Mouse (Mus musculus): ENCODE results near the gene Usp47. TPM values are rescaled to one million over a fixed set of nuclear protein-coding genes. Genes with fewer than 3 reads are reported as not detected.
A peak's percentile ranks its signal among the peaks of the same experiment; 100 is the strongest.
"Not testable (repeated sequence)": the region's sequence is repeated elsewhere in the genome, so short reads cannot be mapped to it uniquely, and the experiment has no call there.

Gene Usp47
- total RNA-seq, 4 experiments from 2014 or later: 82.4 to 97.0 (median 88.2) TPM

DNA sequence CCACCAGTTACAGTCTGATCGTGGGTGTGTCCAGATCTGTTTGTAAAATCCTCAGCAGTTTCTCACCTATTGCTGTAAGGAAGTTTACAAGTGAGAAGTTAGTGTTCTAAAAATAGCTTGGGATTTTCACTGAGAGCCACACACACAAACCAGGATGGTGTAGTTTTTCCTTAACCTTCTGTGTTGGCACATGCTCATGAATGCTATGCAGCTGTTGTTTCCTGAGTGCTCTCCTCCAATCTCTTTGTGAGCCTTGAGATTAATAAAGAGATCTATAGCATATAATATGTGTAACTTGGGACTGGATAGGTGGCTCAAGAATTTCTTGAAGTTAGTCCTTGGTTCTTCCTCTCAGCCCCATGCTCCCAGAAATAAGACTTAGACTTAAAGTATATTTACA, 13.3 kb downstream of the Usp47 start:
- DNase-seq (ENCODE audit: low spot score): no peak

GRCm38 (mm10) chr7:112040271-112040670, 17.0 kb downstream of the Usp47 start:
- DNase-seq (ENCODE audit: low spot score): no peak

DNA sequence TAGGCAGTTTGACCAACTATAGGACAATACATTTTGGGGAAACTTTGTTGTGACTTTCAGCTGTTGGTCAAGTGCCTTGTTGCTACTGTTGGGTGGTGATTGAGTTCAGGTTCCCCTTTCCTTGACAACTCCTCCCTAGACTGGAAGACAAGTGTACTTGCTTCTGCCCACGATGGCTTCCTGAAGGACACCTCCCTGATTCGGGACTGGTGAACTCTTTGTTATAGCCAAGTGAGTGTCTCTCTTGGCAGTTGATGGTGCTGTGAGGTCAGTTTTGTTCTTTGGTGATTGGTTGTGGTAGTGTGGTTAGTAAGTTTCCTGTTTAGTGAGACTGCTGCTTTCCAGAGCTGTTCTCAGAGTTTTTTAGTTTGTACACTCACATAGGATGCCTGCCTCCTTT, 19.5 kb downstream of the Usp47 start:
- DNase-seq (ENCODE audit: low spot score): no peak

- DNase-seq (ENCODE audit: low spot score): no peak
Measured at GRCm38 (mm10) chr7:112045249-112045648, 21.9 kb downstream of the Usp47 start.

DNA sequence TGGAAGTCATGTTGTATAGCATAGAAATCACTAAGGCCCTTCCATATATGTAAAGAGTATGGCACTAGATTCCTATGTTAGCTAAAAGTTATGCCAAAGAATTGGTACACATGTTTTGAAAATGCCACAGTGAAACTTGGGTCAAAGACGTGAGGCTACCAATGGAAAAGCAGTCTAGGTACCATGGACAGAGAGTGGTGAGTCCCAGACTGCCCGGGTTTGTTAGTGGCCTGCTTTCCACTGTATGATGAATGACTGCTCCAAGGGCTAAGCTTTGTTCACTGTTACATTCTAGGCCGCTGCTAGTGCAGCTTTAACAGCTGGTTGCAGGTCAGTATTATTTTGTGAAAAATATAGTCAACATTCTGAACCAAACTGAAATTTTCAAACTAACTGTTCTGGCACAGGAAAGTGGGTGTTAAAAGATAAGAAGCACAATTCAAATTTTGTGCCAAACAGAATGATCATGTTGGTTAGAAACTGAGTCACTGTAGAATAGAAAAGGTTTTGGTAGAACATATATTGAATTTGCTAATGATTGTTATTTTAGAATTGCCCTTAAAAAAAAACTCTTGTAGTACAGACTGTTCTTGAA, 22.6 kb downstream of the Usp47 start:
- DNase-seq (ENCODE audit: low spot score): no peak

- DNase-seq (ENCODE audit: low spot score): no peak
Measured at GRCm38 (mm10) chr7:112048643-112049042, 25.3 kb downstream of the Usp47 start.

- no peak for DNase-seq (ENCODE audit: low spot score)
Measured at GRCm38 (mm10) chr7:112053667-112054066, 30.4 kb downstream of the Usp47 start.

DNA sequence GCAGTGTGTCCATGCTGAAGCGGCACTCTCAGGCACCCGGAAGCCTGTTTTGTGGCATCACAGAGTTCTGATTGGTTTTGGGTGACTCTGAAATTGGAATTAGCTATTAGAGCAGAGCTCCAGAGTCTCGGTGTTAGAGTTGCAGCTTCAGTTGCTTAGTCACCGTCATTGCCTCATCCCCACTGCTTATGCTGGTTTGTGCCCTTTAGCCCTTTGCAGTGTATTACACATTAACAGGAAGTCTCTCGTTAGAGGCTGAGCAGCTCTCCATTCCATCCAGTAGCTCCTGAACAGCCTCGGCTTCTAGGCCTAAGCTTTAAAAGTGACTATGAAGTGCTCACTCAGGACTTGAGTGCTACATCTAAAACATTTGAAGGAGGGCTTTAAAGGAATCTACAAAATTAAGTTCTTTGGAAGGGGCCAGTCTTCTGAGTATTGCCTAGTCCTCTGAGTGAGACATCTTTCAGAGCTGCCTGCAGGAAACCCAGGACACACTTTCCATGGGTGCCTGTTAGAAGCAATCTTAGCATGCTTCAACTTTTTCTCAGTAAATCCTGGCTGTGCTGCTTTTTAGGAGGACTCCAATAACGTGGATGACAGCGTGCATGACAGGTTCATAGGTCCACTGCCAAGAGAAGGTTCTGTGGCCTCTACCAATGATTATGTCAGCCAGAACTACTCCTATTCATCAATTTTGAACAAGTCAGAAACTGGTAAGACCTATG, 32.8 kb downstream of the Usp47 start:
- DNase-seq (ENCODE audit: low spot score): no peak

DNA sequence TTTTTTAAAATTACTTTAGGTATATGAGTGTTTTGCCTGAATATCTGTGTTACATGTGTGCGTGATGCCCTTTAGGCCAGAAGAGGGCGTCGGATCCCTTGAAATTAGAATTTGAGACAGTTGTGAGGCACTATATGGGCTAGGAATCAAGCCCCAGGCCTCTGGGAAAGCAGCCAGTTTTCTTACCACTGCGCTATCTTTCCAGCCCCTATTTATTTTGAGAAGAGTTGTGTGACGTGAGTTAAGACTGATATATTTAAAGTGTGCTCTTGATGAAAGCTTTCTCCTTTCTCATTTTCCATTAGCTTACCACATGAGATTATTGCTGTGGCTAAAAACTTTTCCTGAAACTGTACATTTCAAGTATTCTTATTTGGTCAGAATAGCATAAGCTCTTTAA, 51.6 kb downstream of the Usp47 start:
- no peak for DNase-seq (ENCODE audit: low spot score)

DNA sequence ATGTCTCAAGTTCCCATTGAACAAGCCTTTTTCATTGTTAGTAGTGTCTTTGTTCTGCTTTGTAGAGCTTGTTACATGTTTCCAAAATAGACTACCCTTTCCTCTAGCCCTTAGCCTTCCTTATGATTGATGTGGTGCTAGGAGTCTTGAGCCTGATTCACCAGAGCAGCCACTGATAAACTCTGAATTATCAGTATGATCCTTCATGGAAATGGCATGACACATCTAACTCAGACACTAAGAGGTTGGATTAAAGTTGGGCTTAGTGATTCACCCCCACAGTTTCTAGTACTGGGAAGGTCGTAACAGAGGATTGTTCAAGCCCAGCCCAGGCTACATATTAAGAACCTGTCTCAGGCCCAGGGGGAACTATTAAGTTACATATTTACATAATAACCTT, 59.3 kb downstream of the Usp47 start:
- DNase-seq (ENCODE audit: low spot score): no peak

GRCm38 (mm10) chr7:112084222-112084621, 60.9 kb downstream of the Usp47 start:
- no peak for DNase-seq (ENCODE audit: low spot score)

DNA sequence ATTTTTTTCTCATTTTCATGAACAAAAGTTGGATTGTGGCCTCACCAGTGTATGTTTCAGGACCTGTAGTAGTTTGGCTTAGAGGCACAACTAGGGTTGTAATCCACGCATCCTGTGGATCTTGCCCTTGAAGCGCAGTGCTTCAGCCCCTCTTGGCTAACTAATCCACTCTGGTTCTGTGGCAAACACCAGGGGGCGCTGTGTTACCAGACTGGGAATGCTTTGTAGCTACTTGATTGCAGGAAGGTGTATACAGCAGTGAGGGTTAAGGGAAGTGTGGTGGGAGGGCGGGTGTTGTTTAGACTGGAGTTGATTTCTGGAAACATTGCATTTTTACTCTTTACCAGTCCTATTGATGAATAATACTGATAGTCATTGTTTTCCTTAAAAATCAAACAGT, 61.8 kb downstream of the Usp47 start:
- peak; percentile 79 for DNase-seq (ENCODE audit: low spot score)

GRCm38 (mm10) chr7:112086186-112086585, 62.9 kb downstream of the Usp47 start:
- DNase-seq (ENCODE audit: low spot score): no peak

- DNase-seq (ENCODE audit: low spot score): not testable (repeated sequence)
Measured at GRCm38 (mm10) chr7:112094923-112095322, 71.6 kb downstream of the Usp47 start.

- DNase-seq (ENCODE audit: low spot score): no peak
Measured at GRCm38 (mm10) chr7:112100887-112101286, 77.6 kb downstream of the Usp47 start.

- no peak for DNase-seq (ENCODE audit: low spot score)
Measured at GRCm38 (mm10) chr7:112102933-112103332, 79.6 kb downstream of the Usp47 start.

DNA sequence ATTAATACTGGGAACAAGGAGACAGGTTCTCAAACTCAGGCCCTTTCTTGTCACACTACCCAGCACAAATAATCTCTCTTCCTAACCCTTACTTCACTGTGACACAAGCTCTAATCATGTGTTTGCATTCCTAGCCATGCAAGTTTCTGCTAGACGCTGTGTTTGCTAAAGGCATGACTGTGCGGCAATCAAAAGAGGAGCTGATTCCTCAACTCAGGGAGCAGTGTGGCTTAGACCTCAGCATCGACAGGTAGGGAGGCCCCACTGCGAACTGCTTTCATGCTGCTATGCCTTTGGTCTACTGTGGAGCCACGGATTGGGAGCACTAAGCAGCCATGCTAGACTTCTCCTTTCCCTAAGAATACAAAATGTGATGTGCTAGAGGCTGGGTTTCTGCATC, 80.5 kb downstream of the Usp47 start:
- DNase-seq (ENCODE audit: low spot score): no peak

DNA sequence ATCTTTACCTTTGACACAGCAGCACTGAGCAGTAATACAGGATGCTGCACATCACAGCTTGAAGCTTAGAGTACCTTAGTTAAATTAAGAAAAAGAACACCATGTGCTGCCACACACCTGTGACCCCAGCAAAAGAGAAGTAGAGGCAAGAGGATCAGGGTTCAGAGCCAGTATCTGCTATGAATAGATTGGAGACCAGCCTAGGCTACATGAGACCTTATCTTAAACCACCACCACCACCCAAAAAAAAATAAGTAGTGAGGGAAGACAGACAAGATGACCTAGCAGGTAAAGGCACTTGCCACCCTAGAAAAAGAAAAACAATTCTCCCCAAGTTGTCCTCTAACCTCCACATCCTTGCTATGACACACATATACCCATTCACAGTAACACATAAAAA, 85.5 kb downstream of the Usp47 start:
- DNase-seq (ENCODE audit: low spot score): no peak

DNA sequence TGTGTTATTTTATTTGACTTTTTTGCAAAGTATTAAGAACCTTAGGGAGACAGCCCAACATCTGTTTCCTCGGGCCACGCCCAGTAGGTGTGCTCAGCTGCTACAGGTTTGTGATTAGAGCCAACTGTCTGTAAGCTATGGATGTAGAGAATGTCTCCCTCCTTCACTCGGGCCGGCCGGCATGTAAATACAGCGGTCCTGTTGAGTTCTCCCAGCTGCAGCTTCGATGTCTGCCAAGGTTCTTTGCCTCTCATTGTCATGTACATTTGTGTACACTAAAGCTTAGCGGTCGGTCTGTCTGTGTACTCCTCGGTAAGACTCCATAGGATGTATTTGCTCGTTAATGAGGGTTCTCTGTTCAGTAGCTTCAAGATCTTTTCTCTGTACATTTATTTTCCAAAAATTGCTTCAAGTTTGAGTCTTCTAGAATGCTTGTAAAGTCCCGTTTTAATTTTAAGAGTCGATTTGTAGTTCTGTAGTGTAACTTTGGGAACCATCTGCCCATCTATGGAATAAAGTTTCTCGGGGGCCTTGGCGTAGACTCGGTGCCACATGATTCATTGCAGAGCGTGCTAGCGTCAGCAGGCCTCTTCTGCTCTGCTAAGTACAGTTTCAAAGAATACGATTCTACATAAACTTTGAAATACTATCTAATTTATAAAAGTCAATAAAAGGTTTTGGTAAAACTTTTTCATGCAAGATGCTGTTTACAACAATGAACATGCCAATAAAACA, 87.5 kb downstream of the Usp47 start:
- DNase-seq (ENCODE audit: low spot score): no peak

- no peak for DNase-seq (ENCODE audit: low spot score)
Measured at GRCm38 (mm10) chr7:112117501-112117900, 94.2 kb downstream of the Usp47 start.

DNA sequence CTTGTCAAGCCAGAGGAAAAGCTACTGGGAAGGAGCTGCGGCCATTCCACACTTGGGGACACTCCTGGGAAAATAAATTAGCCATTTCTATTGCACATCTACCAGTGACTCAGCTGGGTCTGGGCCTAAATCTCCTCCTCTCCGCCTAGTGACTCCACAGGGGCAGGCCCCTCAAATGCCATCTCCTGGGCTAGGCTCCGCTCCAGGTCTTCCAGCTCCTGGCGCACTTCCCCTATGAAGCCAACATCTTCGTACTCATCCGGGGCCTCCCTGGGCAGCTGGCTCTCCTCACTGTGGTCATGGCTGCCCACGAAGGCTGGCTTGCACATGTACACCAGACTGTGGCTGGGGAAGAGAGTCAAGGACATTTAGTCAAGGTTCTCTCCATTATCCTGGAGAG, 94.8 kb downstream of the Usp47 start:
- no peak for DNase-seq (ENCODE audit: low spot score)

- DNase-seq (ENCODE audit: low spot score): no peak
Measured at GRCm38 (mm10) chr7:112119248-112119647, 95.9 kb downstream of the Usp47 start.

Measured in heart, adult 8-10 months (tissue).